ENCODE assay signal across 8 mouse cellular contexts in genomic region chr16:17938821-17939220, GRCm38 (mm10). TPM values are rescaled to one million over a fixed set of nuclear protein-coding genes. Genes with fewer than 3 reads are reported as not detected.
A peak's percentile ranks its signal among the peaks of the same experiment; 100 is the strongest.
DNase-seq lines count a peak whose midpoint lies in the region; ATAC-seq lines count a peak whose summit lies in the region.

No protein-coding gene starts in this region.

- no peaks in the 10 kb centered on the region for H3K4me1 ChIP-seq in heart, embryonic 16.5 days (ENCODE audit: control insufficient read depth, insufficient read depth, low read length)

- DNase-seq in gastrocnemius, postnatal 14 days, result peak; percentile 40
- DNase-seq in gastrocnemius, postnatal 10 days, result no peak
- DNase-seq in adrenal gland, adult 18-20 months (ENCODE audit: low spot score in 2 of 2), result peak; percentile 55 to 66
- peak; percentile 79 for DNase-seq in embryo, embryonic 10.5 days (ENCODE audit: low spot score)
- DNase-seq in kidney, postnatal 14 days, result peak; percentile 77
- peak; percentile 54 to 67 for DNase-seq in spleen, postnatal 14 days (ENCODE audit: low spot score in 2 of 2)

- H3K9ac ChIP-seq in heart, embryonic 16.5 days (ENCODE audit: low read length), result 0 out of 2 replicates have a peak overlapping the region, but pooled peaks have one; percentile 22

- H3K4me3 ChIP-seq in heart, embryonic 16.5 days (ENCODE audit: low read length), result no peak overlapping the region

- H3K27ac ChIP-seq in heart, embryonic 16.5 days (ENCODE audit: low read length), result no peak overlapping the region

- no peaks in the 10 kb centered on the region for H3K36me3 ChIP-seq in heart, embryonic 16.5 days (ENCODE audit: control insufficient read depth, insufficient read depth)

- peak; percentile 63; the same call in 1 of the 2 replicates for ATAC-seq in heart, embryonic 16.5 days (replicated peaks; ENCODE audit: extremely low read depth, insufficient read depth, low FRiP score)
- peak; percentile 96 for ATAC-seq in megakaryocyte, adult 5-6 weeks (ENCODE audit: poor library complexity, severe bottlenecking)

- intact Hi-C loops in gastrocnemius, postnatal 14 days (cut with DNase I; ENCODE audit: low total_unique reads), result no loop called here

- H3K27me3 ChIP-seq in heart, embryonic 16.5 days (ENCODE audit: control insufficient read depth, insufficient read depth, low read length), result peaks cover 4% of the 10 kb centered on the region; the same call in 1 of the 2 replicates

- WGBS in heart, embryonic 16.5 days, result 12% methylated on average over 7 of the region's 7 CpGs

- no peak overlapping the region for H3K4me2 ChIP-seq in heart, embryonic 16.5 days (ENCODE audit: low read depth, low read length)

- no peaks in the 10 kb centered on the region for H3K9me3 ChIP-seq in heart, embryonic 16.5 days (replicated peaks; ENCODE audit: control insufficient read depth, low read length)

RNA-seq across cellular contexts. Expression of gene Slc25a1, which starts 10.8 kb away (rescaled TPM):
- 1 to 10 TPM; 4.9 to 7.7 TPM for total RNA-seq in gastrocnemius, postnatal 14 days (2021)
- 10 to 100 TPM in 1 of 2 experiments, 1 to 10 TPM in 1; 9.9 to 11.5 TPM for total RNA-seq in gastrocnemius, postnatal 10 days (2021)
- 100 to 1,000 TPM; 368 to 895 TPM for total RNA-seq in adrenal gland, adult 18-20 months (2021)
- 27.2 and 27.9 TPM in 2 replicates for polyA plus RNA-seq in heart, embryonic 16.5 days (2015; fragmentation: Nextera tagmentation; extraction: Ambion mirVana)
- total RNA-seq in megakaryocyte, adult 5-6 weeks (2015), result 7.6 and 11.2 TPM in 2 replicates
- total RNA-seq in megakaryocyte, adult 5-6 weeks (2017), result 16.1 and 24.1 TPM in 2 replicates

RNA-seq across cellular contexts. Expression of gene Gsc2, which starts 24.0 kb away (rescaled TPM):
- total RNA-seq in gastrocnemius, postnatal 14 days (2021), result not detected
- total RNA-seq in gastrocnemius, postnatal 10 days (2021), result not detected
- not detected for total RNA-seq in adrenal gland, adult 18-20 months (2021)
- not detected in 2 replicates for polyA plus RNA-seq in heart, embryonic 16.5 days (2015; fragmentation: Nextera tagmentation; extraction: Ambion mirVana)
- not detected in 2 replicates for total RNA-seq in megakaryocyte, adult 5-6 weeks (2015)
- total RNA-seq in megakaryocyte, adult 5-6 weeks (2017), result not detected in 2 replicates

RNA-seq across cellular contexts. Expression of gene Ess2, which starts 27.7 kb away (rescaled TPM):
- 1 to 10 TPM; 9.0 to 9.3 TPM for total RNA-seq in gastrocnemius, postnatal 14 days (2021)
- 10 to 100 TPM; 11.0 to 13.8 TPM for total RNA-seq in gastrocnemius, postnatal 10 days (2021)
- 10 to 100 TPM; 13.6 to 15.0 TPM for total RNA-seq in adrenal gland, adult 18-20 months (2021)
- 31.6 and 32.7 TPM in 2 replicates for polyA plus RNA-seq in heart, embryonic 16.5 days (2015; fragmentation: Nextera tagmentation; extraction: Ambion mirVana)
- total RNA-seq in megakaryocyte, adult 5-6 weeks (2015), result 8.9 and 10.3 TPM in 2 replicates
- 14.5 and 17.7 TPM in 2 replicates for total RNA-seq in megakaryocyte, adult 5-6 weeks (2017)

RNA-seq across cellular contexts. Expression of gene Tssk2, which starts 40.4 kb away (rescaled TPM):
- total RNA-seq in gastrocnemius, postnatal 14 days (2021), result not detected
- not detected for total RNA-seq in gastrocnemius, postnatal 10 days (2021)
- not detected for total RNA-seq in adrenal gland, adult 18-20 months (2021)
- polyA plus RNA-seq in heart, embryonic 16.5 days (2015; fragmentation: Nextera tagmentation; extraction: Ambion mirVana), result not detected in 2 replicates
- not detected in 2 replicates for total RNA-seq in megakaryocyte, adult 5-6 weeks (2015)
- total RNA-seq in megakaryocyte, adult 5-6 weeks (2017), result not detected in 2 replicates

RNA-seq across cellular contexts. Expression of gene Dgcr2, which starts 40.5 kb away (rescaled TPM):
- 10 to 100 TPM; 26.4 to 30.6 TPM for total RNA-seq in gastrocnemius, postnatal 14 days (2021)
- 10 to 100 TPM; 36.7 to 40.4 TPM for total RNA-seq in gastrocnemius, postnatal 10 days (2021)
- 10 to 100 TPM; 56.7 to 68.6 TPM for total RNA-seq in adrenal gland, adult 18-20 months (2021)
- 46.9 and 55.2 TPM in 2 replicates for polyA plus RNA-seq in heart, embryonic 16.5 days (2015; fragmentation: Nextera tagmentation; extraction: Ambion mirVana)
- 16.1 and 20.5 TPM in 2 replicates for total RNA-seq in megakaryocyte, adult 5-6 weeks (2015)
- 32.9 and 35.6 TPM in 2 replicates for total RNA-seq in megakaryocyte, adult 5-6 weeks (2017)

Comparison
In these comparisons a context has a peak if more than half of its experiments do, and no peak if none do; other contexts are left out.
1. RNA of gene Slc25a1, which starts 10.8 kb away (total RNA-seq): 368 to 895 TPM in adrenal gland, adult 18-20 months; 7.6 to 24.1 TPM in megakaryocyte, adult 5-6 weeks, 9.9 to 11.5 TPM in gastrocnemius, postnatal 10 days and 4.9 to 7.7 TPM in gastrocnemius, postnatal 14 days; every median in the first group is over 10 times any median in the second.